Mouse (Mus musculus): ENCODE measurements at regions not wholly inside any gene's neighbourhood (a gene's known extent, or its start where the extent isn't known, plus 50 kb on each side); places are given as distances from the start of the nearest gene placed in this dataset.

DNA sequence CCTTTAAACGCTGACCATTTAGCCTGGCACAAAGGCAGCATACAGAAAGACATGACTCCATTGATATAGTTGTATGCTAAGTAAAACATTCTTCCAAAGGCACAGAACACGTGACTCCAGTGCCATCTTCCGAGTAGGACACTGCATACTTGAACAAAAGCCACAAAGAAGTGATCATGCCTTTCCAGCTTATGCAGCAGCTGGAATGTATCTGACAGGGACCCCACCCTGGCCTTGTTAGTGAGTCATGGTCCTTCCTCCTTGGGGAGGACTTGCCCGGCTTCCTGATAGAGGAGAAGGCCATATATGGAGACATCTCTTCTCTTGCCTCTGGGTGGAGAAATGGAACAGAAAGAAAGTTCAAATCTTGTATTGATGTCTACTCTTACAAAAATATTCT, 749.8 kb downstream of the Inhba start:
- DNase-seq: no peak

DNA sequence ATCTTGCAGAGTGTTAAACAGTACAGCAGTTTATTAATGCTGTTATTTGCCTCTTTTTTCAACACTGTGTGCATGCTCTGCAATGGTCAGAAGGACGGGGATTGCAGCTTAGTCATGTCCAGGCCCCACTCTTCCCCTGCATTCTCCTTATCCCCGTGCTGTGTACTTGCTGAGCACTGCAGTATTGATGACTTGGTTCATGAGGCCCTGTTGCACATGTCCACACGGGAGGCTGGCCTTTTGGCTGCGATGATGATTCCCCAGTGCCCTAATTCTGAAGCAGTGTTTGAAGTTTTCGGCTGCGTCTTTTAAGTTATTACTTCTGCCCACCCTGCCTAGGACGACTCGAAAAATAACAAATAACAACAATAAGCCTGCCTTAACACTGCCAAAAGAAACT, 750.7 kb downstream of the Inhba start:
- no peak for DNase-seq

DNA sequence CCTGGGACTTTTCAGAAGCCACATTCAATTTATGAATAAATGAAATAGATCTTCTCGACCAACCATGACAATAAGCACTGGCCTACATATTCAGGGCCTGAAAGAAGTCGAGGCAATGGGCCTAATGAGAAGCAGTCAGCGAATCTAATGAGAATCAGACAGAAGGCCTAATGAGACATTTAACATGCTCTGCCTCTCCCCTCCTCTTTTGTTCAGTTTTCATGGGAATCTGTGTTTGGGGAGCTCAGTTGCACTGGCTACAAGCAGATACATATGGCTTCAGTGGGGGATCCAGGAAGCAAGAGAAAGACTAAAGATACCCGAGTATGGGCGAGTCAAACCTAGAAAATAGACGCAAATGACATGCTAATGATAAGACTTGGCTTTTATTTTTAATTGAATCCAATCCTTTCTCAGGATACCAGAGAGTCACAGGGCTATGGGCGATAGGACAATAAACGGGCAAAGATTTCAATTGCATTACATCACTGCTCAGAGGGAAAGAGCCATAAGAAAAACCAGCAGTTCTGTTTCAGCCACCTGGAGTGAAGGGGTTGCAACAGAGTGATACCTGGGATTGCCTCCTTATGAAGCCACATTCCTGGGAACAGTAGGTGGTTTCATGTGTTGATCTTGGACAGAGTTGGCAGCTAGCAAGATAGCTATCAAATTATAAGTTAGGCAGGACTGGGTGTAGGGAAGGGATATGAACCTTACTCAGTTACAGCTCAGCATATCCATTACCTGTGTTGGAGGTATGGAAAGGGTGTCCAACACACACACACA, 751.3 kb downstream of the Inhba start:
- no peak for DNase-seq

DNA sequence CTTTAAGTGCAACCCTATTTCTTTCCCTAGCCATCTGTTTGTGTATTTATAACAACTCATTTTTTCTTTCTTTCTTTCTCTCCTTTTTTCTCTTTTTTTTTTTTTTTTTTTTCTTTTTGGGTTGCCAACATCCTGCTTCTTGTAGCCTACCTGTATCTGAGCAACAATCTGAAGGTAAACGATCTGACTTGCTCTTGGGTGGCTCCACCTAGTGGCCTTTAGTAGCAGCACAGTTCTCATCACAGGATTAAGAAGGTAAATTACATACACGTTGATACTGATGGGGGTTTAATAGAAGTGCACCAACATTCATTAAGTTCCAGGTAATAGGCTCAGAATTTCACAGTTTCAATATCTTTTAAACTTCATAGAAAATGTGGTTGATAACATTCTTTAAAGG, 752.1 kb downstream of the Inhba start:
- DNase-seq: peak; percentile 47

DNA sequence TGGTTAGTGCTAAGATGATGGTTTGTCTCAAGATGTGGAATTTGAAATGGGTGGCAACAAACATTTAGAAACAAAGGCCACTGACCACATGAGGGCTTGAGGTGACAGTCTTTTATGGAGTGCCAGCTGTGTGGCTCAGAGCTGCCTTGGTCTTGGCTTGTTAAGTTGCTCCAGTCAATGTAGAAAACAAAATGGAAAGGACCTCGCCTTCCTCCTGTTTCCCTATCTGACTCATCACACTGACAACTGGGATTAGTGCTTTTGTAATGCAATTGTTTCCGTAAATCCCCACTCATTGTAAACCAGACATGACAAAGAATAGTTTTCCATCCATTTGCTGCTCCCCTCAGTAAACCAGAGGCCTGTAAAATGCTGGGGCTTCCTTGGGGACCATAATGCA, 757.8 kb downstream of the Inhba start:
- DNase-seq: no peak

DNA sequence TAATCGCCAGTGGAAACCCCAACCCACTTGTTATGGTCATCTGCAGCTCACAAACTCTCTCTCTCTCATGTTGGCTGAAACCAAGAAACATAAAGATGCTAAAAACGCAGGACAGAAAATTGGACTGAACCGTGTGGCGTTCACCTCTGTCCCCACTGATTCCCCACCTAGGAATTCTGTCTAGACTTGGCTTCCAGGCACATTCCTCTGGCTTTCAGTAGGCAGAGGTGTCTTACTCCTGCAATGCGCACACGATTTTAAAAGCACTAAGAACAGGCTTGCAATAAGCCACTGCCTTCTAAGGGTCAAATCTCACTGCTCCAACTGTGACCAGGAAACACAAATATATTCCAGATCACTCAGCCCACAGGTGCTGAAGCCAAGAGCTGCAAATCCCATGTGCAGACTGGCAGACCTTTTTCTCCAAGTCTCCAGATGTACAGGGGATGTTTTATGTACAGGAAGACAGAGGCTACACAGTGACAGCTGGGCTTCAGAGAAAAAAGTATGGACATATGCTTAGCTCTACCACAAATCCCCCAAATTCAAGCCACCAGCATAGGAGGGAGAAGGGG, 758.3 kb downstream of the Inhba start:
- no peak for DNase-seq

DNA sequence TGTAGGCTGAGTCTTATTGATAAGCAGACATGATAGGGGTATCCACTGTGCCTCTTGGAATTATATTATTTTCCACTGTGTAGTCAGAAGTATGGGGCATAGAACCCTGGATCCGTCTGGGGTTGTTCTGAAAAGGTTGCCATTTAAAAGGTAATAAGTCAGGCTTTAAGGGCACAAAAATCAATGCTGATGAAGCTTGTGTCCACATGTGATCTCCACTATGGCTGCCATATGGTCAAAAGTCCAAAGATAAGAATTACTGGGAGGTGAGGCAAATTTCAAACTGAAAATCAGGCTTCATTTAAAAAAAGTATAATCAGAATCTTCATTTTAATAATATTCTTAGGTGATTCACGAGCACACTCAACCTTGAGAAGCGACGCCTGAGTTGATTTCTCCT, 760.2 kb downstream of the Inhba start:
- no peak for DNase-seq

DNA sequence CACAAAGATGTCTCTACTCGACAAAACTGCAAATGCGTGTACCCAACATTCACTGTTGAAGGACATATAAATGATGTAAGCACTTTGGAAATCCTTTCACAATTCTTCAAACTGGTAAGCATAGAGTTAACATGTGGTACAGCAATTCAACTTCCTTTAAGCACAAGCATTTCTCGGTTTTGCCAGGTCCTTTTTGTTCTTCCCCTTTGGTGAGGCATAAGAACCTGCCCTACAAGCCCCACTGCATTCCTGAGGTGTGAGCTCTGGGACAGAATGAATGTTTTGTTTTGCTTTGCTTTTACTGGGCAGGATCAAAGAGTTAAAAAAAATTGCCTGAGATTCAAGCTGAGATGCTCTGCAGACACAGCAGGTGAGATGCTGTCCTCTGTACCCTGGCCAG, 793.9 kb downstream of the Inhba start:
- no peak for DNase-seq

All from adrenal gland, postnatal 10 days (tissue).